Mouse (Mus musculus): Measurements from ENCODE around the gene Ms4a4d. TPM values are rescaled to one million over a fixed set of nuclear protein-coding genes. Genes with fewer than 3 reads are reported as not detected.
A peak's percentile ranks its signal among the peaks of the same experiment; 100 is the strongest.

Ms4a4d gene
- total and polyA plus RNA-seq, 2 experiments, result 3.8 to 7.1 TPM

- H3K79me2 ChIP-seq (ENCODE audit: control insufficient read depth, insufficient read depth, low read length), result no peaks in the 10 kb centered on the region
- DNase-seq (ENCODE audit: extremely low read depth, low read depth, low spot score), result no peak
- TF ChIP-seq CTCF (IDR thresholded peaks at IDR 0.05; ENCODE audit: low read depth, low read length), result no peak
- no peak for TF ChIP-seq POLR2A (IDR thresholded peaks at IDR 0.05; ENCODE audit: extremely low read depth, insufficient read depth, low read length)
- no peak overlapping the region for H3K27ac ChIP-seq (replicated peaks; ENCODE audit: insufficient read depth, low read depth, low read length)
- no peaks in the 10 kb centered on the region for H3K4me1 ChIP-seq (ENCODE audit: control insufficient read depth, insufficient read depth, low read length)
- no peak overlapping the region for H3K4me3 ChIP-seq (ENCODE audit: insufficient read depth, low read depth, low read length)
- H3K27me3 ChIP-seq (ENCODE audit: control insufficient read depth, insufficient read depth, low read length), result peaks cover 3% of the 10 kb centered on the region; the same call in 1 of the 2 replicates
- no peak overlapping the region for H3K9ac ChIP-seq (ENCODE audit: low read depth, low read length)
- 82% methylated on average over 3 of the region's 3 CpGs for WGBS
- H3K36me3 ChIP-seq (ENCODE audit: control insufficient read depth, insufficient read depth, low read length), result no peaks in the 10 kb centered on the region
Observed at GRCm38 (mm10) chr19:11601349-11601748, 64.7 kb downstream of the Ms4a4d start.

GRCm38 (mm10) chr19:11602026-11602425 is 65.4 kb downstream of the Ms4a4d start:
- H3K36me3 ChIP-seq (ENCODE audit: control insufficient read depth, insufficient read depth, low read length), result no peaks in the 10 kb centered on the region
- peak; percentile 23 for DNase-seq (ENCODE audit: extremely low read depth, low read depth, low spot score)
- H3K79me2 ChIP-seq (ENCODE audit: control insufficient read depth, insufficient read depth, low read length), result no peaks in the 10 kb centered on the region
- WGBS, result 88% methylated on average over 2 of the region's 2 CpGs
- no peak overlapping the region for H3K4me3 ChIP-seq (ENCODE audit: insufficient read depth, low read depth, low read length)
- peaks cover 3% of the 10 kb centered on the region; the same call in 1 of the 2 replicates for H3K27me3 ChIP-seq (ENCODE audit: control insufficient read depth, insufficient read depth, low read length)
- no peak overlapping the region for H3K9ac ChIP-seq (ENCODE audit: low read depth, low read length)
- H3K27ac ChIP-seq (replicated peaks; ENCODE audit: insufficient read depth, low read depth, low read length), result no peak overlapping the region
- no peaks in the 10 kb centered on the region for H3K4me1 ChIP-seq (ENCODE audit: control insufficient read depth, insufficient read depth, low read length)
- TF ChIP-seq CTCF (IDR thresholded peaks at IDR 0.05; ENCODE audit: low read depth, low read length) (peak; percentile 39), POLR2A (IDR thresholded peaks at IDR 0.05; ENCODE audit: extremely low read depth, insufficient read depth, low read length) (no peak)

- peaks cover 3% of the 10 kb centered on the region; the same call in 1 of the 2 replicates for H3K27me3 ChIP-seq (ENCODE audit: control insufficient read depth, insufficient read depth, low read length)
- H3K27ac ChIP-seq (replicated peaks; ENCODE audit: insufficient read depth, low read depth, low read length), result 0 out of 2 replicates have a peak within 1 kb of the TSS, but pooled peaks have one; percentile 28
- H3K4me1 ChIP-seq (ENCODE audit: control insufficient read depth, insufficient read depth, low read length), result no peaks in the 10 kb centered on the region
- no peaks in the 10 kb centered on the region for H3K79me2 ChIP-seq (ENCODE audit: control insufficient read depth, insufficient read depth, low read length)
- no peaks in the 10 kb centered on the region for H3K36me3 ChIP-seq (ENCODE audit: control insufficient read depth, insufficient read depth, low read length)
- H3K4me3 ChIP-seq (ENCODE audit: insufficient read depth, low read depth, low read length), result no peak within 1 kb of the TSS
- TF ChIP-seq POLR2A (IDR thresholded peaks at IDR 0.05; ENCODE audit: extremely low read depth, insufficient read depth, low read length) (no peak), CTCF (IDR thresholded peaks at IDR 0.05; ENCODE audit: low read depth, low read length) (no peak)
- DNase-seq (ENCODE audit: extremely low read depth, low read depth, low spot score), result peak; percentile 29
- WGBS, result 77% methylated on average over 2 of the region's 2 CpGs
- H3K9ac ChIP-seq (ENCODE audit: low read depth, low read length), result no peak within 1 kb of the TSS
Observed at GRCm38 (mm10) chr19:11604603-11605002, 68.0 kb downstream of the Ms4a4d start, which contains the start of gene Ms4a6d. Ms4a6d (minus strand) TSS chr19:11604849.

Other genes with a start within 250 kb of the Ms4a4d start
- gene Ms4a14, start 222.3 kb upstream of the Ms4a4d start, total RNA-seq (2014; rRNA removed), result 0.07 TPM in 1 of 2 replicates, not detected in the other
- not detected in 2 replicates for gene Ms4a14, start 222.3 kb upstream of the Ms4a4d start, polyA plus RNA-seq (2012; rRNA removed)
- gene Ms4a7, start 200.7 kb upstream of the Ms4a4d start, total RNA-seq (2014; rRNA removed), result 1.3 TPM in 2 replicates
- 0.21 and 0.35 TPM in 2 replicates for gene Ms4a7, start 200.7 kb upstream of the Ms4a4d start, polyA plus RNA-seq (2012; rRNA removed)
- gene Ms4a4a, start 161.3 kb upstream of the Ms4a4d start, total RNA-seq (2014; rRNA removed), result 0.28 TPM in 1 of 2 replicates, not detected in the other
- not detected in 2 replicates for gene Ms4a4a, start 161.3 kb upstream of the Ms4a4d start, polyA plus RNA-seq (2012; rRNA removed)
- gene Ms4a4c, start 132.0 kb upstream of the Ms4a4d start, total RNA-seq (2014; rRNA removed), result 0.74 and 1.3 TPM in 2 replicates
- gene Ms4a4c, start 132.0 kb upstream of the Ms4a4d start, polyA plus RNA-seq (2012; rRNA removed), result 0.26 TPM in 1 of 2 replicates, not detected in the other
- 0.65 and 1.1 TPM in 2 replicates for gene Ms4a4b, start 93.2 kb upstream of the Ms4a4d start, total RNA-seq (2014; rRNA removed)
- gene Ms4a4b, start 93.2 kb upstream of the Ms4a4d start, polyA plus RNA-seq (2012; rRNA removed), result 0.96 and 1.9 TPM in 2 replicates
- gene Ms4a6c, start 67.4 kb upstream of the Ms4a4d start, total RNA-seq (2014; rRNA removed), result 5.6 and 6.6 TPM in 2 replicates
- gene Ms4a6c, start 67.4 kb upstream of the Ms4a4d start, polyA plus RNA-seq (2012; rRNA removed), result 1.0 and 1.8 TPM in 2 replicates
- 1.1 and 1.4 TPM in 2 replicates for gene Gm8369, start 50.9 kb upstream of the Ms4a4d start, total RNA-seq (2014; rRNA removed)
- 0.22 and 0.48 TPM in 2 replicates for gene Gm8369, start 50.9 kb upstream of the Ms4a4d start, polyA plus RNA-seq (2012; rRNA removed)
- 3.2 and 4.7 TPM in 2 replicates for gene Ms4a6b, start 20.3 kb upstream of the Ms4a4d start, total RNA-seq (2014; rRNA removed)
- 0.61 and 0.98 TPM in 2 replicates for gene Ms4a6b, start 20.3 kb upstream of the Ms4a4d start, polyA plus RNA-seq (2012; rRNA removed)
- gene Ms4a6d, start 68.0 kb downstream of the Ms4a4d start, total RNA-seq (2014; rRNA removed), result 3.9 and 4.5 TPM in 2 replicates
- gene Ms4a6d, start 68.0 kb downstream of the Ms4a4d start, polyA plus RNA-seq (2012; rRNA removed), result 0.82 and 0.85 TPM in 2 replicates
- gene Ms4a2, start 86.9 kb downstream of the Ms4a4d start, total RNA-seq (2014; rRNA removed), result not detected in 2 replicates
- not detected in 2 replicates for gene Ms4a2, start 86.9 kb downstream of the Ms4a4d start, polyA plus RNA-seq (2012; rRNA removed)
- gene Ms4a3, start 104.0 kb downstream of the Ms4a4d start, total RNA-seq (2014; rRNA removed), result not detected in 2 replicates
- not detected in 2 replicates for gene Ms4a3, start 104.0 kb downstream of the Ms4a4d start, polyA plus RNA-seq (2012; rRNA removed)
- gene Oosp2, start 123.8 kb downstream of the Ms4a4d start, total RNA-seq (2014; rRNA removed), result not detected in 2 replicates
- gene Oosp2, start 123.8 kb downstream of the Ms4a4d start, polyA plus RNA-seq (2012; rRNA removed), result not detected in 2 replicates
- not detected in 2 replicates for gene Oosp1, start 154.3 kb downstream of the Ms4a4d start, total RNA-seq (2014; rRNA removed)
- not detected in 2 replicates for gene Oosp1, start 154.3 kb downstream of the Ms4a4d start, polyA plus RNA-seq (2012; rRNA removed)
- not detected in 2 replicates for gene Oosp3, start 160.3 kb downstream of the Ms4a4d start, total RNA-seq (2014; rRNA removed)
- gene Oosp3, start 160.3 kb downstream of the Ms4a4d start, polyA plus RNA-seq (2012; rRNA removed), result not detected in 2 replicates
- gene Gif, start 210.8 kb downstream of the Ms4a4d start, total RNA-seq (2014; rRNA removed), result not detected in 2 replicates
- gene Gif, start 210.8 kb downstream of the Ms4a4d start, polyA plus RNA-seq (2012; rRNA removed), result not detected in 2 replicates
- 28.4 and 28.8 TPM in 2 replicates for gene Mrpl16, start 233.6 kb downstream of the Ms4a4d start, total RNA-seq (2014; rRNA removed)
- gene Mrpl16, start 233.6 kb downstream of the Ms4a4d start, polyA plus RNA-seq (2012; rRNA removed), result 20.6 and 24.5 TPM in 2 replicates

All from liver, adult 2 months (tissue).